Mouse (Mus musculus) forebrain, postnatal 0 days (tissue): ENCODE measurements around the gene Emp3. TPM values are rescaled to one million over a fixed set of nuclear protein-coding genes. Genes with fewer than 3 reads are reported as not detected.
"Not testable (repeated sequence)": the region's sequence is repeated elsewhere in the genome, so short reads cannot be mapped to it uniquely, and the experiment has no call there.

Source experiments
- ATAC-seq: fragments of 200-750 bp; cut with Nextera tagmentation; 2 replicates; pipeline ENCODE4 v1.8.0; 2017; ENCODE audit warnings: mild to moderate bottlenecking, moderate library complexity
- DNase-seq: peaks from one replicate; pipeline ENCODE4 v3.0.0-alpha.2; 2015
- H3K27ac ChIP-seq: fragments of 300-500 bp; sonication (generic); 2 replicates; pipeline ENCODE4 v1.5.1; 2014; ENCODE audit warnings: low read depth, mild to moderate bottlenecking, antibody characterized with exemption, low read length, moderate library complexity, mixed read lengths
- H3K27me3 ChIP-seq: fragments of 300-500 bp; sonication (generic); 2 replicates; pipeline ENCODE4 v1.6.1; 2014; ENCODE audit warnings: mild to moderate bottlenecking, low read length, mixed read lengths; ENCODE audit not compliant: insufficient read depth
- H3K36me3 ChIP-seq: fragments of 300-500 bp; sonication (generic); 2 replicates; pipeline ENCODE4 v1.6.1; 2014; ENCODE audit warnings: mild to moderate bottlenecking, moderate library complexity; ENCODE audit not compliant: insufficient read depth
- H3K4me1 ChIP-seq: fragments of 300-500 bp; sonication (generic); 2 replicates; pipeline ENCODE4 v1.6.1; 2014; ENCODE audit warnings: antibody characterized with exemption; ENCODE audit not compliant: insufficient read depth
- H3K4me2 ChIP-seq: fragments of 300-500 bp; sonication (generic); 2 replicates; pipeline ENCODE4 v1.6.1; 2014; ENCODE audit warnings: low read depth, mild to moderate bottlenecking, moderate library complexity
- H3K4me3 ChIP-seq: fragments of 300-500 bp; sonication (generic); 2 replicates; pipeline ENCODE4 v1.5.1; 2014; ENCODE audit warnings: low read depth, low read length, mixed read lengths
- H3K9ac ChIP-seq: fragments of 300-500 bp; sonication (generic); 2 replicates; pipeline ENCODE4 v1.6.1; 2014; ENCODE audit warnings: mild to moderate bottlenecking
- H3K9me3 ChIP-seq: fragments of 300-500 bp; sonication (generic); 2 replicates; pipeline ENCODE4 v1.6.1; 2016; ENCODE audit warnings: low read length
- CTCF ChIP-seq: sonication (generic); IDR thresholded peaks from 2 replicates; pipeline ENCODE4 v1.5.1; 2016; ENCODE audit warnings: antibody characterized with exemption, control low read depth, low read depth
- WGBS: fragments of 180-500 bp; shearing (Covaris S2); extraction: QIAGEN DNeasy Blood & Tissue Kit; methylation state at CpG from one replicate; pipeline ENCODE4 v1.1.7; 2014; 5-methylcytosine and 5-hydroxymethylcytosine counted together
- polyA plus RNA-seq: library from polyadenylated mRNA; unstranded; fragments of >200 nt; fragmentation: Nextera tagmentation; extraction: Ambion mirVana; gene quantifications from 2 replicates; pipeline ENCODE4 v1.2.1, GENCODE M21; 2015
- total RNA-seq: library from RNA; depleted of rRNA; stranded (reverse); fragments of >200 nt; gene quantifications from 2 replicates; pipeline ENCODE4 v1.2.3, GENCODE M21; 2014

Gene Emp3
- total and polyA plus RNA-seq, 2 experiments from 2014 or later, result 22.7 to 24.9 TPM

- Histone ChIP-seq H3K4me1 (no peaks in the 10 kb centered on the region), H3K9me3 (no peaks in the 10 kb centered on the region), H3K27me3 (no peaks in the 10 kb centered on the region), H3K9ac (no peak overlapping the region), H3K4me3 (no peak overlapping the region), H3K27ac (no peak overlapping the region), H3K4me2 (no peak overlapping the region), H3K36me3 (peaks cover 88% of the 10 kb centered on the region)
- no peak for TF ChIP-seq CTCF
- no peak for DNase-seq
- no peak for ATAC-seq
- 100% methylated on average over 4 of the region's 4 CpGs for WGBS
These were observed 40.7 kb downstream of the Emp3 start for GRCm38 (mm10) chr7:45880531-45880930.

GRCm38 (mm10) chr7:45878278-45878677 lies 42.9 kb downstream of the Emp3 start, which contains the start of gene Grin2d:
Grin2d (minus strand) TSS chr7:45878378.
- DNase-seq, H3K27me3 ChIP-seq, H3K27ac ChIP-seq, H3K4me1 ChIP-seq, ATAC-seq, H3K4me2 ChIP-seq, H3K9ac ChIP-seq, H3K4me3 ChIP-seq, H3K9me3 ChIP-seq: not testable (repeated sequence)
- H3K36me3 ChIP-seq, result peaks cover 79% of the 10 kb centered on the region
- WGBS, result 94% methylated on average over 1 of the region's 1 CpGs

GRCm38 (mm10) chr7:45876895-45877294 lies 44.3 kb downstream of the Emp3 start:
- no peak overlapping the region for H3K4me3 ChIP-seq
- no peak for TF ChIP-seq CTCF
- DNase-seq (no peak), ATAC-seq (no peak)
- H3K36me3 ChIP-seq, result peaks cover 65% of the 10 kb centered on the region
- H3K9me3 ChIP-seq, result no peaks in the 10 kb centered on the region
- H3K27me3 ChIP-seq, result no peaks in the 10 kb centered on the region
- no peak overlapping the region for H3K9ac ChIP-seq
- 98% methylated on average over 7 of the region's 7 CpGs for WGBS
- no peak overlapping the region for H3K4me2 ChIP-seq
- 0 out of 2 replicates have a peak, but pooled peaks cover 5% of the 10 kb centered on the region for H3K4me1 ChIP-seq
- no peak overlapping the region for H3K27ac ChIP-seq

GRCm38 (mm10) chr7:45873061-45873947 lies 47.9 kb downstream of the Emp3 start:
- Histone ChIP-seq H3K4me1 (peaks cover 19% of the 10 kb centered on the region; the same call in 1 of the 2 replicates), H3K27me3 (no peaks in the 10 kb centered on the region; the same call in 1 of the 2 replicates), H3K36me3 (peaks cover 33% of the 10 kb centered on the region), H3K9me3 (no peaks in the 10 kb centered on the region), H3K9ac (peak overlapping the region; percentile 90), H3K4me2 (peak overlapping the region; percentile 87), H3K4me3 (peak overlapping the region; percentile 81), H3K27ac (peak overlapping the region; percentile 85)
- WGBS, result 3% methylated on average over 28 of the region's 28 CpGs
- ATAC-seq (peak; percentile 50), DNase-seq (peak; percentile 61)
- TF ChIP-seq CTCF, result peak; percentile 49

GRCm38 (mm10) chr7:45872624-45873023 lies 48.6 kb downstream of the Emp3 start, which contains the start of gene Kdelr1:
Kdelr1 (plus strand) TSS chr7:45872772.
- peaks cover 29% of the 10 kb centered on the region for H3K36me3 ChIP-seq
- peak; percentile 96 for TF ChIP-seq CTCF
- peak; percentile 81 for ATAC-seq
- H3K27me3 ChIP-seq, result no peaks in the 10 kb centered on the region; the same call in 1 of the 2 replicates
- H3K9me3 ChIP-seq, result no peaks in the 10 kb centered on the region
- peak within 1 kb of the TSS; percentile 87 for H3K4me2 ChIP-seq
- H3K4me1 ChIP-seq, result peaks cover 25% of the 10 kb centered on the region
- peak within 1 kb of the TSS; percentile 90 for H3K9ac ChIP-seq
- DNase-seq, result peak; percentile 95
- H3K4me3 ChIP-seq, result peak within 1 kb of the TSS; percentile 81
- 3% methylated on average over 18 of the region's 18 CpGs for WGBS
- peak within 1 kb of the TSS; percentile 85 for H3K27ac ChIP-seq

GRCm38 (mm10) chr7:45870282-45871058 lies 50.7 kb downstream of the Emp3 start:
- Histone ChIP-seq H3K4me1 (peaks cover 30% of the 10 kb centered on the region), H3K4me3 (peak overlapping the region; percentile 39), H3K36me3 (peaks cover 9% of the 10 kb centered on the region), H3K9ac (peak overlapping the region; percentile 61), H3K9me3 (no peaks in the 10 kb centered on the region), H3K27me3 (no peaks in the 10 kb centered on the region; the same call in 1 of the 2 replicates), H3K4me2 (peak overlapping the region; percentile 85), H3K27ac (no peak overlapping the region)
- ATAC-seq, result no peak; the same call in 1 of the 2 replicates
- no peak for TF ChIP-seq CTCF
- WGBS, result under 1% methylated on average over 30 of the region's 30 CpGs
- DNase-seq, result peak; percentile 35
